Mouse (Mus musculus) liver, embryonic 13.5 days (tissue): Measurements from ENCODE around the gene Ptpra. TPM values are rescaled to one million over a fixed set of nuclear protein-coding genes. Genes with fewer than 3 reads are reported as not detected.
"Not testable (repeated sequence)": the region's sequence is repeated elsewhere in the genome, so short reads cannot be mapped to it uniquely, and the experiment has no call there.

Source experiments
- ATAC-seq: fragments of 200-750 bp; cut with Nextera tagmentation; 2 replicates; pipeline ENCODE4 v1.8.0; 2017; ENCODE audit warnings: low read depth, mild to moderate bottlenecking, moderate number of reproducible peaks, moderate library complexity
- DNase-seq: peaks from one replicate; pipeline ENCODE4 v3.0.0; 2022
- H3K27ac ChIP-seq: fragments of 300-500 bp; sonication (generic); 2 replicates; pipeline ENCODE4 v1.5.1; 2015; ENCODE audit warnings: moderate library complexity, mild to moderate bottlenecking, inconsistent platforms
- H3K27me3 ChIP-seq: fragments of 300-500 bp; sonication (generic); 2 replicates; pipeline ENCODE4 v1.6.1; 2015; ENCODE audit warnings: mild to moderate bottlenecking, inconsistent platforms
- H3K36me3 ChIP-seq: fragments of 300-500 bp; sonication (generic); 2 replicates; pipeline ENCODE4 v1.6.1; 2015; ENCODE audit warnings: mild to moderate bottlenecking, inconsistent platforms
- H3K4me1 ChIP-seq: fragments of 300-500 bp; sonication (generic); replicated peaks from 2 replicates; pipeline ENCODE4 v1.6.1; 2015; ENCODE audit warnings: inconsistent platforms
- H3K4me2 ChIP-seq: fragments of 300-500 bp; sonication (generic); 2 replicates; pipeline ENCODE4 v1.6.1; 2015; ENCODE audit warnings: inconsistent platforms, mild to moderate bottlenecking, moderate library complexity
- H3K4me3 ChIP-seq: fragments of 300-500 bp; sonication (generic); replicated peaks from 2 replicates; pipeline ENCODE4 v1.5.1; 2015; ENCODE audit warnings: mild to moderate bottlenecking, inconsistent platforms
- H3K9ac ChIP-seq: fragments of 300-500 bp; sonication (generic); 2 replicates; pipeline ENCODE4 v1.6.1; 2015; ENCODE audit warnings: mild to moderate bottlenecking, inconsistent platforms
- H3K9me3 ChIP-seq: fragments of 300-500 bp; sonication (generic); replicated peaks from 2 replicates; pipeline ENCODE4 v1.6.1; 2016; ENCODE audit warnings: inconsistent platforms
- WGBS: fragments of 180-500 bp; shearing (Covaris S2); methylation state at CpG from one replicate; pipeline ENCODE4 v1.1.7; 2015; ENCODE audit not compliant: insufficient replicate concordance; 5-methylcytosine and 5-hydroxymethylcytosine counted together
- polyA plus RNA-seq: library from polyadenylated mRNA; unstranded; fragments of >200 nt; fragmentation: Nextera tagmentation; extraction: Ambion mirVana; gene quantifications from 2 replicates; pipeline ENCODE4 v1.2.1, GENCODE M21; 2015

Ptpra gene
- polyA plus RNA-seq, 1 experiment from 2014 or later: 29.9 TPM

DNA sequence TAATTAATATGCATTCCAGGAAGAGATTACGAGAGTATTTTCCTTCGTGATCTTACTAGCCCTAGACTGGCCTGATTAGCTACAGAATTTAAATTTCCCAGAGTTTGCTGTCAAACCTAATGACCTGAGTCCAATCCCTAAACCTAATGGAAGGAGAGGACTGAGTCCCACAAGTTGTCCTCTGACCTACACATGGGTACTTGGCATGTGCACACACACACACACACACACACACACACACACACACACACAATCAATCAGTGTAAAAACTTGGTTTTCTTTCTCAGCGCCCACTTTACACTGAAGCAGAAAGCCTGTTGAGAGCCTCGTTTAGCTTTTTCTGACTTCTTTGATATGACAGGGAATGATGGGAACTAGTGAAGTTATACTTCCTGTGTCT lies 41.1 kb downstream of the Ptpra start:
- Histone ChIP-seq H3K4me1 (peaks cover 34% of the 10 kb centered on the region), H3K36me3 (no peaks in the 10 kb centered on the region; the same call in 1 of the 2 replicates), H3K27me3 (no peaks in the 10 kb centered on the region), H3K4me2 (no peak overlapping the region), H3K27ac (no peak overlapping the region), H3K4me3 (no peak overlapping the region), H3K9ac (no peak overlapping the region), H3K9me3 (peaks cover 3% of the 10 kb centered on the region; the same call in 1 of the 2 replicates)
- ATAC-seq (no peak), DNase-seq (no peak)
- 71% methylated on average over 4 of the region's 4 CpGs for WGBS

DNA sequence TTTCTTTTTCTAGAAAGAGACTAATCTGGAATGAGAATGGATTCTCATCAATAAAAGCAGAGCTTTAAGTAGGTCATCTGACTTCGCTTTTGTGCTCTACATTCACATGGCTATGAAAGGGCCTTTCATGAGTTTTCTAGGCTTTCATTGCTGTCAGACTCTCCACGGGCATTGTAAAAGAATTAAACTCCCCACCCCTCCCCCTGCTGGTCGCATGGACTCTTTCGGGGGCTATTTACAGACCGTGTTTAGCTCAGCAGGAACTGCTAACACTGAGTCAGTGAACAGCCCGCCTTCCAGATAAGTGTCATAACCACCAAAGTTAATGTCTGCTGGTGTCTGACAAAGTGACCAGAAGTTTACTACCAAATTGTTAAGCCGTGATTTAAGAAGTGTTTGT lies 41.5 kb downstream of the Ptpra start:
- no peak overlapping the region for H3K4me2 ChIP-seq
- no peak overlapping the region for H3K27ac ChIP-seq
- peaks cover 3% of the 10 kb centered on the region; the same call in 1 of the 2 replicates for H3K9me3 ChIP-seq
- WGBS: 21% methylated on average over 7 of the region's 7 CpGs
- ATAC-seq: no peak
- no peak overlapping the region for H3K9ac ChIP-seq
- H3K4me1 ChIP-seq: peaks cover 34% of the 10 kb centered on the region
- no peaks in the 10 kb centered on the region; the same call in 1 of the 2 replicates for H3K36me3 ChIP-seq
- no peak overlapping the region for H3K4me3 ChIP-seq
- DNase-seq: peak; percentile 7
- no peaks in the 10 kb centered on the region for H3K27me3 ChIP-seq

DNA sequence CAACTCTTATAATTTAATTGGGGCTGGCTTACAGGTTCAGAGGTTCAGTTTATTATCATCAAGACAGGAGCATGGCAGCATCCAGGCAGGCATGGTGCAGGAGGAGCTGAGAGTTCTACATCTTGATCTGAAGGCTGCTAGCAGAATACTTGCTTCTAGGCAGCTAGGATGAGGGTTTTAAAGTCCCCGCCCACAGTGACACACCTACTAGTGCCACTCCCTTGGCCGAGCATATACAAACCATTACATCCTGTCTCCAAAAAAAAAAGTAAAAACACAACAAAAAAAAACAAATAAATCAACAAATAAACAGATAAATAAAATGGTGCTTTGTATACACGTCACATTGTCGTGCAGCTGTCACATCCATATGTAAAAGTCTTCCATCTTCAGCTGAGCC lies 45.0 kb downstream of the Ptpra start:
- DNase-seq: peak; percentile 14
- peaks cover 32% of the 10 kb centered on the region for H3K4me1 ChIP-seq
- not testable (repeated sequence) for H3K36me3 ChIP-seq, H3K9me3 ChIP-seq, H3K4me3 ChIP-seq, H3K9ac ChIP-seq, H3K4me2 ChIP-seq, H3K27ac ChIP-seq, H3K27me3 ChIP-seq
- ATAC-seq: 0 out of 2 replicates have a peak, but pooled peaks have one; percentile 60
- 66% methylated on average over 4 of the region's 4 CpGs for WGBS

DNA sequence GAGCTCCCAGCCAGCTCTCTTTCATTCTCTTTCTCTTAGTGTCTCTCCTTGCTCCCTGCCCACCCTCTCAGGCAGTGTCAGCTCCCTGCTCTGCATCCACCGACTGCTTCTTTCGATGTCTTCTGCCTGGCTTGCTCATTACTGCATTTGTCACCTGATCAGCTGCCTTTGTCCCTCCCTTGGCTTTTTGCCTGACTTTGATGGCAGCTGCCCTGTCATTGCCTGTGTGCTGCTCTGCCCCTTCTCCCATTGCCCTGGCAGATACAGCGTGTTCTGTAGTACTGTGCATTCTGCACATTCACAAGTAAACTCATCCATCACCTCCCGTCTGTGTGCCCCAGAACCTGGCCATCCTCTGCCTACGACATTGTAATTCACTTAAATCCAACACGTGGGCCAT lies 46.0 kb downstream of the Ptpra start:
- Histone ChIP-seq H3K36me3 (no peaks in the 10 kb centered on the region; the same call in 1 of the 2 replicates), H3K4me3 (no peak overlapping the region), H3K27ac (no peak overlapping the region), H3K4me2 (no peak overlapping the region), H3K4me1 (peaks cover 26% of the 10 kb centered on the region), H3K9ac (no peak overlapping the region), H3K27me3 (no peaks in the 10 kb centered on the region), H3K9me3 (0 out of 2 replicates have a peak, but pooled peaks cover 3% of the 10 kb centered on the region)
- DNase-seq (no peak), ATAC-seq (no peak)
- 70% methylated on average over 6 of the region's 6 CpGs for WGBS

DNA sequence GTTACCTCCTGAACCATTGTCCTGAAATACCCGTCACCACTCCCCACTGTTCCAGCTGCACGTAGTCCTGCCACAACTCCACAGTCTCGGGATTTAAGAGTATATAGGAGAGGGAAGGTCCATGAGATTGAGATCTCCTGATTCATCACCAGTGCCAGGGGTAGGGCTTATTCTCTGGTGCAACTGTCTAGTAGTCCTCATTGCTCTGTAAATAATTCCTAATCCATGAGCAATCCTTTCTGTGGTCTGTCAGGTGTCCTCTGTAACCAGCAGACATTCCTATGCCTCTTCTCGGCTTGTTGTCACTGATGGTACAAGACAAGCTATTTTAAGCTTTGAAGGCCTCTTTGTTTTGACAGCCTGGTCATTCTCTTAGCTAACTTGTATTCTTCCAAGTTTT lies 46.9 kb downstream of the Ptpra start:
- Histone ChIP-seq H3K36me3 (no peaks in the 10 kb centered on the region; the same call in 1 of the 2 replicates), H3K4me1 (peaks cover 28% of the 10 kb centered on the region), H3K27ac (no peak overlapping the region), H3K27me3 (no peaks in the 10 kb centered on the region), H3K4me3 (no peak overlapping the region), H3K9ac (no peak overlapping the region), H3K4me2 (no peak overlapping the region), H3K9me3 (0 out of 2 replicates have a peak, but pooled peaks cover 3% of the 10 kb centered on the region)
- DNase-seq (no peak), ATAC-seq (no peak)
- 63% methylated on average over 4 of the region's 4 CpGs for WGBS

DNA sequence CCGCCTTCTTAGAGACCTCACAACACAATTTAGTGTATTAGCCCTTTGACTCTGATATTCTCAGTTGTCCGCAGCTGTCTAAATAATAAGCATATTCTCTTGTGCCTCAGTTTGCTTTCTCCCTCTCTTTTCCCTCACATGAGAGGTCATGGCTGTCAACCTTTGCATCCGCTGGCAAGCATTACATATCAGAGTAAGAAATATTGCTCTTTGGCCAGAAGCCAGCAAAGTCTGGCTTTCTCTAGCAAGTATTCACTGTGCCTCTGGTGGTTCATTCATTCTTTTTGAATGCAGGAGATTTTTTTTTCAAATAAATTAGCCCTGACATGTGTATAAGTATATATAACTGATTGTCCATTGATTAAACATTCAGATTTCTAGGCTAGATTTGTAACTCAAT lies 49.5 kb downstream of the Ptpra start:
- H3K27ac ChIP-seq: no peak overlapping the region
- no peaks in the 10 kb centered on the region for H3K9me3 ChIP-seq
- DNase-seq: no peak
- H3K4me2 ChIP-seq: no peak overlapping the region
- 80% methylated on average over 3 of the region's 3 CpGs for WGBS
- H3K4me3 ChIP-seq: no peak overlapping the region
- H3K36me3 ChIP-seq: peaks cover 7% of the 10 kb centered on the region
- no peak for ATAC-seq
- H3K9ac ChIP-seq: no peak overlapping the region
- H3K4me1 ChIP-seq: peaks cover 24% of the 10 kb centered on the region
- H3K27me3 ChIP-seq: no peaks in the 10 kb centered on the region

DNA sequence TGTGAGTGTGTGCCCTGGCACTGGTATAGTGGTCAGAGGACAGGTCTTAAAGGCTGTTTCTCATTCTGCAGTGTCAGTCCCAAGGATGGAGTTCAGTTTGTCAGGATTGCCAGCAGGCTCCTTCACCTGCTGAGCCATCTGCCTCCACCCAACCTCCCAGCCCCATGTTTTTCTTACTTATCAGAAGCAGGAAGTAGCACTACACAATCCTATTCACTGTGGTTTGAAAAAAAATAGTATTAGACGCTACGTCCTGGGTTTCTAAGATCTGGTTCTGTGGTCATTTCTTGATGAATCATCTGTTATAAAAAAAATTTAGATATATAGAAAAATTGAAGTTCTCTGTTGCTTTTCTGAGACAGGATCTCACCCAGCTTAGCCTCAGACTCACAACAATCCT lies 51.5 kb downstream of the Ptpra start:
- Histone ChIP-seq H3K27ac (no peak overlapping the region), H3K4me2 (no peak overlapping the region), H3K4me3 (no peak overlapping the region), H3K4me1 (peaks cover 14% of the 10 kb centered on the region), H3K27me3 (no peaks in the 10 kb centered on the region), H3K36me3 (peaks cover 17% of the 10 kb centered on the region), H3K9me3 (no peaks in the 10 kb centered on the region), H3K9ac (no peak overlapping the region)
- no peak for ATAC-seq
- DNase-seq: no peak
- 33% methylated on average over 2 of the region's 2 CpGs for WGBS

DNA sequence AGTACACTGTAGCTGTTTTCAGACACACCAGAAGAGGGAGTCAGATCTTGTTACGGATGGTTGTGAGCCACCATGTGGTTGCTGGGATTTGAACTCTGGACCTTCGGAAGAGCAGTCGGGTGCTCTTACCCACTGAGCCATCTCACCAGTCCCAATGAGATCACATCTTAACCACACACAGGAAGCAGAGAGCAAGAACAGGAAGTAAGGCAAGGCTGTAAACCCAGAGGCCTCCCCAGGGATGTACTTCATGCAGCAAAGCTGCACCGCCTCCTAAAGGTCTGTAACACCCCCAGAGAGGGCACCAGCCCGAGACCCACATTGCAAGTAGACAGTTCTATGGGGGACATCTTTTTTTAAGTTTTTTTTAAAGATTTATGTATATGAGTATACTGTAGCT lies 61.5 kb downstream of the Ptpra start:
- not testable (repeated sequence) for H3K4me3 ChIP-seq, H3K27me3 ChIP-seq, ATAC-seq, H3K4me1 ChIP-seq, DNase-seq, H3K9me3 ChIP-seq, H3K27ac ChIP-seq, H3K9ac ChIP-seq, H3K4me2 ChIP-seq
- peaks cover 41% of the 10 kb centered on the region for H3K36me3 ChIP-seq
- 82% methylated on average over 5 of the region's 5 CpGs for WGBS

DNA sequence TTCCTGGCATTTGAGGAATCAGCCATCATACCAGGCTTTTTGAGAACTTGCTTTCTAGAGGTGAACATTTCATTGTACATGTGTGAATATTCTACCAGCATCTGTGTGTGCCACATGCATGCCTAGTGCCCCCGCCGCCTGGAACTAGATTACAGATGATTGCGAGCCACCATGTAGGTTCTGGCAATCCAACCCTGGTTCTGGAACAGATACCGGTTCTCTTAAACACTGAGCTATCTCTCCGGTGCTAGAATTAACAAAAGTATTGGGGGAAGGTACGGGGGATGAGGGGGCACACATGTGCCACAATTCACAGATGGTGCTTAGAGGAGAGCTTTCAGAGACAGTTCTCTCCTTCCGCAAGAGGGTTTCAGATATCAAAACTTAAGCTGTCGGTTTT lies 63.8 kb downstream of the Ptpra start:
- Histone ChIP-seq H3K27ac (no peak overlapping the region), H3K4me3 (no peak overlapping the region), H3K4me1 (no peaks in the 10 kb centered on the region), H3K4me2 (no peak overlapping the region), H3K36me3 (peaks cover 38% of the 10 kb centered on the region), H3K27me3 (no peaks in the 10 kb centered on the region), H3K9ac (no peak overlapping the region), H3K9me3 (no peaks in the 10 kb centered on the region)
- 87% methylated on average over 8 of the region's 8 CpGs for WGBS
- ATAC-seq (no peak), DNase-seq (no peak)

DNA sequence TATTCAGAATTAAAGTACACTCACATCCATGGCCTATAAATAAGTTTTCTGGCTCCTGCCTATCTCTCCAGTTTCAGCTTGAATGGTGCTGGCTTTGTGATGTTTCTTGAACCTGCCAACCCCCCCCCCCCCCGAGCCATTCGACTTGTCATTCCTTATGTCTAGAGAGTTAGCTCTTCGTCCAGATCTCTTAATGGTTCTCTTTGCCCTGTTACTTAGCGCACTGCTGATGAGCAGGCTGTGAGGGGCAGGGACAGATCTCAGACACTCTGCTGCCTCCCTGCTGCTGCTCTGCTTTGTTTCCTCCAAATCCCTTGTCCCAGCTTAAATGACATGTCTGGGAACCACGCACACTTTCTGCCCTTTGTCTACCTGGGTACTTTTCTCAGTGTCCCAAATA lies 65.7 kb downstream of the Ptpra start:
- no peaks in the 10 kb centered on the region for H3K4me1 ChIP-seq
- no peak overlapping the region for H3K9ac ChIP-seq
- H3K27ac ChIP-seq: no peak overlapping the region
- H3K36me3 ChIP-seq: peaks cover 37% of the 10 kb centered on the region
- no peak for DNase-seq
- H3K4me2 ChIP-seq: no peak overlapping the region
- ATAC-seq: no peak
- H3K9me3 ChIP-seq: no peaks in the 10 kb centered on the region
- no peak overlapping the region for H3K4me3 ChIP-seq
- WGBS: 82% methylated on average over 5 of the region's 5 CpGs
- H3K27me3 ChIP-seq: no peaks in the 10 kb centered on the region

DNA sequence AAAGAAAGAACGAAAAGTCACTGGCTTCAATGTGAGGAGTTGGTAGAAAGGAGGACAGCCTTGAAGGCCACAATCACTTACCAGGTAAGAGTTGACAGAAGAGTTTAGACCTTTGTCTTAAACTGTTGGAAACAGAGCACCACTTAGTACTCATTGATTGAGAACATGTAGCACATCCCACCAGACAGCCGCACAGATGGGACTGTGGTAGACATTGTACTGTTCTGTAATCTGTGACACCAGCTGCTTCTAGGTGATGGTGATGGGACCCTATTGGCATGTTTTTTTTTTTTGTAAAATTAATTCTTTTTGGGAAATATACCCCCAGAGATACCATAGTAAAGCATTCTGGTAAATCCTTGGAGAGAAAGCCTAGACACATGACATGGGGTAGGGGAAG lies 71.8 kb downstream of the Ptpra start:
- H3K9me3 ChIP-seq: no peaks in the 10 kb centered on the region
- no peak overlapping the region for H3K4me3 ChIP-seq
- no peak overlapping the region for H3K4me2 ChIP-seq
- no peaks in the 10 kb centered on the region for H3K27me3 ChIP-seq
- H3K36me3 ChIP-seq: peaks cover 51% of the 10 kb centered on the region
- H3K27ac ChIP-seq: no peak overlapping the region
- H3K4me1 ChIP-seq: no peaks in the 10 kb centered on the region
- no peak for DNase-seq
- WGBS: 79% methylated on average over 2 of the region's 2 CpGs
- no peak for ATAC-seq
- no peak overlapping the region for H3K9ac ChIP-seq

DNA sequence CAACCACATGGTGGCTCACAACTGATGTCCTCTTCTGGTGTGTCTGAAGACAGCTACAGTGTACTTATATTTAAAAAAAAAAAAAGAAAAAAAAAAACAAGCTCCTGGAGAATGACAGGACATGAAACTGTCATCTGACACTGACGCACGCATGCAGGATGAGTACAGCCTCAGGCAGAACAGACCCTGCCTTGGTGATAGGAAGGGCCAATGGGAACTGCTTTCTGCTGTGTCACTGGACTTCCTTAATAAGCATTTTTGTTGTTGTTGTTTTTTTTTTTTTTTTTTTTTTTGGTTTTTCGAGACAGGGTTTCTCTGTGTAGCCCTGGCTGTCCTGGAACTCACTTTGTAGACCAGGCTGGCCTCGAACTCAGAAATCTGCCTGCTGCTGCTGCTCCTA lies 75.4 kb downstream of the Ptpra start:
- not testable (repeated sequence) for H3K27ac ChIP-seq, H3K4me2 ChIP-seq, H3K9me3 ChIP-seq, DNase-seq, H3K4me1 ChIP-seq, H3K9ac ChIP-seq, ATAC-seq, H3K27me3 ChIP-seq, H3K4me3 ChIP-seq
- peaks cover 33% of the 10 kb centered on the region for H3K36me3 ChIP-seq
- WGBS: 82% methylated on average over 4 of the region's 4 CpGs
